Mouse (Mus musculus) left cerebral cortex, adult 9 months (tissue): ENCODE results near the gene Cldn17.

Source experiments
- DNase-seq, 2 experiments: peaks; one replicate each; pipeline ENCODE4 v3.0.0; 2022; ENCODE audit warnings: low spot score in 2 of 2

Gene Cldn17

DNA sequence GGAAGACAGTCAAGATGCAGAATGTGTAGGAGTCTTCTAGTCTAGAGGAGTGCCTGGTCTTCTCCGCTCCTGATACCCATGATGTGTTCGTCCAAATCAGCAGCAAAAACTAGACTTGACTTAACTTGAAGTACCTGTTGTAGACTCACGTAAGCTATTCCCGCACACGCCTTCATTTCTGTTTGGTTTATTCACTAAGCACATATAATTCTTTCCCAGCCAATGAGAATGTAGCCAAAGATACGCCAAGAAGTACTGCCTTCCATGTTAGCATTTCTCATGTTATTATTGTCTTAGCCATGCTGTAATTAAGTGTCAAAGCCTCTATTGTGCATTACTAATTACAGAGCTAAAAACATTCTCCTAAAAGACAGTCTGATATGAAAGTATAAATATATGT is at the start of gene Cldn17:
Cldn17 (minus strand) TSS at position 101 of the 400 bp plus-strand sequence.
- no peak for DNase-seq

DNA sequence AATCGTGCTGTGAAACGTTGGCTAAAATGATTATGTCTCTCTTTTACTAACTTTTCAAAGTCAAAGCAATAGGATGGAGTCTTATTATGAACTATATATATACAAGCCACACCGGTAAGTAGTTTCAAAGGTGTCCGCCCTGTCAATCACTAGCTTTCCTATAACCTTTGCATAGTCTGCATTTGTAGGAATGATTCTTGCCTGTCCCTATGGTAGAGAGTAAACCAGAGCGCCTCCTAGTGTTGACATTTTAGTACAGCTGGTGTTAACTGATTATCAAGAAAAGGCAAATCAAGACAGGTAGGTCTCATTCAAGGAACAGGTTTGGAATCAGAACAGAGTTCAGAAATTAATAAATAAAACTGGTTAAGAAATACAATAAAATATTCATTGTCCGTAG is 35.7 kb upstream of the Cldn17 start:
- DNase-seq, result peak in 1 of 2 experiments; percentile 15

DNA sequence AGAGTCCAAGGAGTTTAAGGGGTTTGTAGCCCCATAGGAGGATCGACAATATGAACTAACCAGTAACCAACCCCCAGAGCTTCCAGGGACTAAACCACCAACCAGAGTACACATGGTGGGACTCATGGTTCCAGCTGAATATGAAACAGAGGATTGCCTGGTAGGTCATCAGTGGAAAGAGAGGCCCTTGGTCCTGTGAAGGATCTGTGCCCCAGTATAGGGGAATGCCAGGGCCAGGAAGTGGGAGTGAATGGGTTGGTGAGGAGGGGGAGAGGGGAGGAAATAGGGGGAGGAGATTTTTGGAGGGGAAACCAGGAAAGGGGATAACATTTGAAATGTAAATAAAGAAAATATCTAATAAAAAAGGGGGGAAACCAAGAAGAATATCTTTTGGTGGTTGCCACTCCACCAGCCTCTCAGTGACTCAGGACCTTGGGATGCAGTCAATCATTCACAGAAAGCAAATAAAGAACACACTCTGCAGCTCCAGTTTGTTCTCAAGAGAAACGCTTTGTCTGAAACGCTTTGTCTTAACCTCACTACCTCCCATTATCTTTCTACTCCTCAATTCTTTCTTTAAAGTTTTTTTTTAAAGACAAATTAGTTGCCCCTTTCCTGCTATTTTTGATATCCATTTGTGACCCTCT is 33.2 kb upstream of the Cldn17 start:
- DNase-seq, result no peak

DNA sequence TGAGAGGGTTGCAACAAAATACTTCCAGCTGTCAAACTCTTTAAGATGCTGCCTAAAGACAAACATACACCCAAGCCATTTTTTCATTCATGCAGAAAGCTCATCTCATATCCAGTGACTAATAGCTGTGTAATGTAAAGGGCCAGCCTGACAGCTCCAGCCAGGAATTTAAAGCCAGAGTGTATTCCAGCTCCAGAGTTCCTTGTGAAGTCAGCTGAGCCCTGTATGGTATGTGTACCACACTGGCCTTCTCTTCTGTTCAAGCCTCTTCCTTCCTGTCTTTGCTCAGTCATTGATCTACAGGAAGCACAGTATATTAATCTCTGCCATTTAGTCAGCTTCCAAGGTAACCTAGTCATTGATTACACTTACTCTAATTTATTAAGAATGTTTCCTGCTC is 4.6 kb upstream of the Cldn17 start:
- no peak for DNase-seq

DNA sequence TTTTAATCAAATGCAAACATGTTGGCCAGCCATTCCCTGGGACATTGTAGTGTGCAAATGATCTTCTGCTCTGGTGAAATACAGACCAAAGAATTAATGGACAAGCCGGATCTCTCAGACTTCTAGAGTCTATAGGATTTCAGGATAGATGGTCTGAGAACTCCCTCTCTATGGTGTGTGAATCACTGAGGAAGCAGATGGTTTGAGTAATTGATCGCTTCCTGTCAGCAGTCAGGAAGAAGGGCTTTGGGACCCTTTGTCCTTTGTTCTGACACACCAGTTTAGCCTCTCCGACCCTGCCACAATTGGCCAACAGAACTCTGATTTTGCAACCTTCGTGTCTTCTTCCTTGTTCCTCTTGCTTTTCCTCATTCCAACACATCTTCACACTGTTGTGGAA is 1.4 kb upstream of the Cldn17 start:
- DNase-seq, result no peak

DNA sequence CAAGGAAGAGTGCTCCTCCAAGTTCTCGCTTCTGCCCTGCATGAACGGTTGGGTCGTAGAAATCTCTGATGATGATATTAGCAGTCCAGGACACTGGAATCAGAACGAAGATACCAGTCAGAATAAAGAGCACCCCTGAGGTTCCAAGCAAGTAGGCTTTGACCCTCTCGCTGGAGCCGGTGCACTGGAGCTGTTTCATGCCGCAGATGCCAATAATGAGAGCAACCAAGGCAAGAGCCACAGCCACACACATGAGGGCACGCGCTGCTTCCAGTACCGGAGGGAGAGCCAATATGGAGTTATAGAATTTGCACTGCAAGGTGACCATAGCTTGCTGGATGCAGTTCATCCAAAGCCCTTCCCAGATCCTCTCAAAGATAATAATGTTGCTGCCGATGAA is 440 bp downstream of the Cldn17 start:
- no peak for DNase-seq

DNA sequence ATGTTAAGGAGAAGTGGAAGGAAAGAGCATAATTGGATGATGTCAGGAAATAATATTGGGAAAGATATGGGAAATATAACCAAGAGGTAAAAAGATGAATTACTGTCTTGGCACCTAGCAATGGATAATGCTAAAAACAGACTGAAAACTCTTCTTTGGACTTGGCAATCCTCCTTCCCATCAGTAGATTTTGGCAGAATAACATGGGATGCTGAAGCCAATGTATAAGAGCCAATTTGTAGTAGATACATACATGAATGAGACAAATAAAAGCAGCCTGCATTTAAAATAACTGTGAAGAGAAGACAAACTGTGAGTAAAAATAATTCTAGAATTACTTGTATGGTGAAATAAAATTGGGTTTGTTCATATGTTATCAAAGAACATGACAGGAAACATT is 18.7 kb downstream of the Cldn17 start:
- DNase-seq, result no peak

DNA sequence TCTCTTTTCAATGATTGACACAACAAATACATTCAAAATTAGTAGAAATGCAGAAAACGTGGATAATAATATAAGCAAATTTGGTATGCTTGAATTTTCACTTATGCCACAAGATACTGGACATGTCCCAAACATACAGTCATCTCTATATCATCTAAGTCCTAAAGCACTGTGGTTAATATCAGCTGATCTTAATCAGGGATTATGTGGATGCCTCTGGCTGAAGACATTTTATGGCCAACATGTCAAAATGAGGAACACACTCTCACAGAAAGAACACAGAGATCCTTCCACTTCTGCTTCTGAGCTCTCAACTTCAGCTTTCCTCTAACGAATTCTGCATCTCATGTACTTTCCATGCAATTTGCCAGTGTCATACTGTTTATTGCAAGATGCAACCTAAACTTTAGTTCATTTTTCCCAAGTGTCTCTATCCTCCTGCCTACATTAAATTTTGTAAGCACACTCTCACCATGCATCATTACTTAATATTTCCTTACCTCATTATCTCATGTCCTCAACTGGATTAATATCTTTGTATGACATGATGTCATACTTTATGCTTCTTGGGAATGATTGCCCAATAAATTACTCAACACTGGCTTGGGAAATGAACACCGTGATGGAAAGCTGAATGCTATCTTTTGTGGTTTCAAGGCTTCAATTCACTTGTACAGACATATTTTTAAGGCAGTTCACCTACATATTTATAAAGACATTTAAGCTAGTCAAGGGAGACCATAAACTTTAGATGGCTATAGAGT is 26.6 kb downstream of the Cldn17 start:
- DNase-seq, result no peak

DNA sequence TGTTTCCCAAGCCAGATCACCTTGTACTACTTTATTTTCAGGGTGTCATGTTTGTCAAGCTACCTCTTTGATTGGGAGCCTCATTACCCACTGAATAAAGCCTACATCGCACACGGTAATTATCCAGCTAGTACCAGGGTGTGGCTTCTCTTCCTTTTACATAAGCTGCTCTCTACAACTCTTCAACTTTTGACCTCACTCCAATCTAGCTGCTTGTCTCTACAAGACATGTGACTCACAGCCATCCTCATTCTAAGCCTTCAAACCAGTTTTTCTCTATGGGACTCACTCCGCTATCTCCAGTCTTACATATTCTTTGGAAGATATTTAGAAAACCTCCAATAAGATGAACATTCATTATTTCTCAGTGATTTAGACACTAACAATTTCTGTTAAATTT is 43.5 kb downstream of the Cldn17 start:
- no peak for DNase-seq
